Mouse (Mus musculus) neural tube, embryonic 13.5 days (tissue): ENCODE measurements around the gene Ano6. TPM values are rescaled to one million over a fixed set of nuclear protein-coding genes. Genes with fewer than 3 reads are reported as not detected.

Source experiments
- ATAC-seq: fragments of 200-750 bp; cut with Nextera tagmentation; 2 replicates; pipeline ENCODE4 v1.8.0; 2017; ENCODE audit warnings: low read depth, mild to moderate bottlenecking, moderate TSS enrichment, moderate library complexity
- H3K27ac ChIP-seq: fragments of 300-500 bp; sonication (generic); replicated peaks from 2 replicates; pipeline ENCODE4 v1.5.1; 2015; ENCODE audit warnings: moderate library complexity, mild to moderate bottlenecking, inconsistent platforms
- H3K27me3 ChIP-seq: fragments of 300-500 bp; sonication (generic); 2 replicates; pipeline ENCODE4 v1.6.1; 2015; ENCODE audit warnings: mild to moderate bottlenecking, inconsistent platforms
- H3K36me3 ChIP-seq: fragments of 300-500 bp; sonication (generic); 2 replicates; pipeline ENCODE4 v1.6.1; 2015; ENCODE audit warnings: mild to moderate bottlenecking, inconsistent platforms
- H3K4me1 ChIP-seq: fragments of 300-500 bp; sonication (generic); replicated peaks from 2 replicates; pipeline ENCODE4 v1.6.1; 2015; ENCODE audit warnings: inconsistent platforms
- H3K4me2 ChIP-seq: fragments of 300-500 bp; sonication (generic); 2 replicates; pipeline ENCODE4 v1.6.1; 2015; ENCODE audit warnings: inconsistent platforms, mild to moderate bottlenecking, moderate library complexity
- H3K4me3 ChIP-seq: fragments of 300-500 bp; sonication (generic); 2 replicates; pipeline ENCODE4 v1.5.1; 2015; ENCODE audit warnings: mild to moderate bottlenecking, inconsistent platforms
- H3K9ac ChIP-seq: fragments of 300-500 bp; sonication (generic); 2 replicates; pipeline ENCODE4 v1.6.1; 2015; ENCODE audit warnings: moderate library complexity, mild to moderate bottlenecking, inconsistent platforms
- H3K9me3 ChIP-seq: fragments of 300-500 bp; sonication (generic); 2 replicates; pipeline ENCODE4 v1.6.1; 2016; ENCODE audit warnings: inconsistent platforms
- WGBS: fragments of 180-500 bp; shearing (Covaris S2); methylation state at CpG from one replicate; pipeline ENCODE4 v1.1.7; 2015; 5-methylcytosine and 5-hydroxymethylcytosine counted together
- polyA plus RNA-seq: library from polyadenylated mRNA; unstranded; fragments of >200 nt; fragmentation: Nextera tagmentation; extraction: Ambion mirVana; gene quantifications from 2 replicates; pipeline ENCODE4 v1.2.1, GENCODE M21; 2015

The Ano6 gene
- polyA plus RNA-seq, 1 experiment from 2014 or later, result 30.2 TPM

GRCm38 (mm10) chr15:95917330-95917729 is 126.7 kb downstream of the Ano6 start:
- Histone ChIP-seq H3K36me3 (peaks cover 33% of the 10 kb centered on the region), H3K4me2 (no peak overlapping the region), H3K9me3 (no peaks in the 10 kb centered on the region), H3K4me1 (no peaks in the 10 kb centered on the region; the same call in 1 of the 2 replicates), H3K9ac (no peak overlapping the region), H3K4me3 (no peak overlapping the region), H3K27ac (no peak overlapping the region), H3K27me3 (no peaks in the 10 kb centered on the region)
- WGBS, result 92% methylated on average over 3 of the region's 3 CpGs
- ATAC-seq, result no peak

- no peaks in the 10 kb centered on the region for H3K9me3 ChIP-seq
- H3K4me2 ChIP-seq, result peak overlapping the region; percentile 9; the same call in 1 of the 2 replicates
- H3K27me3 ChIP-seq, result no peaks in the 10 kb centered on the region
- peaks cover 18% of the 10 kb centered on the region; the same call in 1 of the 2 replicates for H3K36me3 ChIP-seq
- 62% methylated on average over 9 of the region's 9 CpGs for WGBS
- ATAC-seq, result no peak
- peak overlapping the region; percentile 54 for H3K27ac ChIP-seq
- H3K4me1 ChIP-seq, result no peaks in the 10 kb centered on the region; the same call in 1 of the 2 replicates
- H3K4me3 ChIP-seq, result no peak overlapping the region
- no peak overlapping the region for H3K9ac ChIP-seq
These were observed 129.4 kb downstream of the Ano6 start for GRCm38 (mm10) chr15:95920047-95920446.

GRCm38 (mm10) chr15:95921072-95921471 is 130.4 kb downstream of the Ano6 start:
- Histone ChIP-seq H3K4me2 (no peak overlapping the region), H3K9ac (no peak overlapping the region), H3K9me3 (no peaks in the 10 kb centered on the region), H3K4me3 (no peak overlapping the region), H3K4me1 (no peaks in the 10 kb centered on the region; the same call in 1 of the 2 replicates), H3K27ac (no peak overlapping the region), H3K27me3 (no peaks in the 10 kb centered on the region), H3K36me3 (peaks cover 15% of the 10 kb centered on the region; the same call in 1 of the 2 replicates)
- ATAC-seq, result no peak
- WGBS, result 93% methylated on average over 3 of the region's 3 CpGs

GRCm38 (mm10) chr15:95921639-95922038 is 131.0 kb downstream of the Ano6 start:
- Histone ChIP-seq H3K27ac (no peak overlapping the region), H3K4me2 (no peak overlapping the region), H3K4me1 (no peaks in the 10 kb centered on the region; the same call in 1 of the 2 replicates), H3K27me3 (no peaks in the 10 kb centered on the region), H3K9me3 (no peaks in the 10 kb centered on the region), H3K4me3 (no peak overlapping the region), H3K36me3 (peaks cover 11% of the 10 kb centered on the region; the same call in 1 of the 2 replicates), H3K9ac (no peak overlapping the region)
- WGBS, result 95% methylated on average over 4 of the region's 4 CpGs
- no peak for ATAC-seq

- Histone ChIP-seq H3K4me1 (no peaks in the 10 kb centered on the region; the same call in 1 of the 2 replicates), H3K9ac (no peak overlapping the region), H3K36me3 (0 out of 2 replicates have a peak, but pooled peaks cover 10% of the 10 kb centered on the region), H3K9me3 (no peaks in the 10 kb centered on the region), H3K4me3 (no peak overlapping the region), H3K27me3 (no peaks in the 10 kb centered on the region), H3K4me2 (no peak overlapping the region), H3K27ac (no peak overlapping the region)
- 87% methylated on average over 6 of the region's 6 CpGs for whole genome bisulfite sequencing
- no peak for ATAC-seq
These were observed 131.9 kb downstream of the Ano6 start for GRCm38 (mm10) chr15:95922558-95922957.

- H3K4me2 ChIP-seq, result no peak overlapping the region
- no peak for ATAC-seq
- peaks cover 14% of the 10 kb centered on the region; the same call in 1 of the 2 replicates for H3K36me3 ChIP-seq
- 88% methylated on average over 8 of the region's 8 CpGs for WGBS
- no peak overlapping the region for H3K27ac ChIP-seq
- no peaks in the 10 kb centered on the region for H3K4me1 ChIP-seq
- no peaks in the 10 kb centered on the region for H3K27me3 ChIP-seq
- H3K4me3 ChIP-seq, result no peak overlapping the region
- H3K9me3 ChIP-seq, result 0 out of 2 replicates have a peak, but pooled peaks cover under 1% of the 10 kb centered on the region
- no peak overlapping the region for H3K9ac ChIP-seq
These were observed 134.8 kb downstream of the Ano6 start for GRCm38 (mm10) chr15:95925334-95925986.

- Histone ChIP-seq H3K27ac (no peak overlapping the region), H3K27me3 (no peaks in the 10 kb centered on the region), H3K4me3 (no peak overlapping the region), H3K9me3 (0 out of 2 replicates have a peak, but pooled peaks cover 3% of the 10 kb centered on the region), H3K36me3 (peaks cover 12% of the 10 kb centered on the region; the same call in 1 of the 2 replicates), H3K9ac (no peak overlapping the region), H3K4me1 (peaks cover 15% of the 10 kb centered on the region), H3K4me2 (no peak overlapping the region)
- ATAC-seq, result no peak
- 93% methylated on average over 6 of the region's 6 CpGs for WGBS
These were observed 138.4 kb downstream of the Ano6 start for GRCm38 (mm10) chr15:95929087-95929486.

DNA sequence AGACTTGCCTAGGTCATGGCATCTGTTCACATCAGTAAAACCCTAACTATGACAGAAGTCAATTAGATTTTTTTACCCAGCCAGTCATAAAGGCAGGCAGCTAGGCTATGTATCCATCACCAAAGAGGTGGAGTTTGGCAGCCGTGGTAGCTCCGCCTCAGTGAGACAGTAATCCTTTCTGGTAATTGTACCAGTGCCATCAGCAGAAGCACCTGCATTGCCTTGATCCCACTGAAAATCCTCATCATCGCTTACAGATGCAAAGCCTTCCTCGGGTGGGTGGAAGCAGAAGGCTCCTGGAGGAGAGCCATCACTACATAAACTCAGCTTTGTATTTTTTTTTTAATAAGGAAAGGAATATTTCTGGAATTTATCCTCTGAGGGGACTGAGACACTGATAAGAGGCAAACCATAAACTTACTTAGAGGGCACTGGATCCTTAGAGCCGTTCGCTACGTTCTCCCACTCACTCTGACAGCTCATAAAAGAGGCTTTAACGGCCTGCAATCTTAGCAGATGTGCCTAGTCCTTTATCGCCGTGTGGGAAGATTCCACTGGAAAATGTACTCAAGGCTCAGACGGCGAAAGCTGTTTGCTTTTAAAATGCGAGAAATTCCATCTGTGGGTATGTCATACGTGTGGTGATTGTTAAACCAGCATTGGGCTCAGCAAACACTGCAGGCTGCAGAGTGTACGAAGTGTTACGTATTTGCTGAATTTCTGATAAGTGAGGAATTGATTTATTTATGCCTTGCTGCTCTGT is 140.6 kb downstream of the Ano6 start:
- no peak for ATAC-seq
- 0 out of 2 replicates have a peak, but pooled peaks cover 3% of the 10 kb centered on the region for H3K9me3 ChIP-seq
- WGBS, result 52% methylated on average over 16 of the region's 16 CpGs
- no peak overlapping the region for H3K4me3 ChIP-seq
- peaks cover 12% of the 10 kb centered on the region; the same call in 1 of the 2 replicates for H3K36me3 ChIP-seq
- no peak overlapping the region for H3K9ac ChIP-seq
- H3K27me3 ChIP-seq, result no peaks in the 10 kb centered on the region
- peak overlapping the region; percentile 28; the same call in 1 of the 2 replicates for H3K27ac ChIP-seq
- H3K4me1 ChIP-seq, result peaks cover 21% of the 10 kb centered on the region
- no peak overlapping the region for H3K4me2 ChIP-seq

DNA sequence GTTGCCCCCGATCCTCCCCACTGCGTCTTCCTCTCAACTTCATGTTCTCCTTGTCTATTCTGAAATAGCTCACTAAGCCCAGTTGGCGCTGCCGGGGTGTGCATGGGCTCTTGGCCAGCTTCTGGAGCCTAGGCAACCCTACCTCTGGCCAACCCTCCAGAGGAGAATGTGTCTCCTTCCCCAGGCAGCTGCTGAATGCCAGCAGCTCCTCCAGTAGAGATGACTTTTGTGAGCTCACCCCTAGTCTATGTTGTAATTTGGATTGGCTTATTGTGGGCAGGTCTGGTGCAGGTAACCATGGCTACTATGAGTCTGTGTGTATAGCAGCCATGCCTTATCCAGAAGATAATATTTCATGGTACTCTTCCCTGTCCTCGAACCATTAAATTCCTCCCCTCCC is 141.7 kb downstream of the Ano6 start:
- H3K36me3 ChIP-seq, result peaks cover 12% of the 10 kb centered on the region; the same call in 1 of the 2 replicates
- H3K9ac ChIP-seq, result no peak overlapping the region
- WGBS, result 84% methylated on average over 5 of the region's 5 CpGs
- no peak overlapping the region for H3K4me3 ChIP-seq
- H3K4me1 ChIP-seq, result peaks cover 21% of the 10 kb centered on the region
- H3K4me2 ChIP-seq, result no peak overlapping the region
- no peak for ATAC-seq
- H3K9me3 ChIP-seq, result 0 out of 2 replicates have a peak, but pooled peaks cover 3% of the 10 kb centered on the region
- no peaks in the 10 kb centered on the region for H3K27me3 ChIP-seq
- H3K27ac ChIP-seq, result no peak overlapping the region

- peak; percentile 72; the same call in 1 of the 2 replicates for ATAC-seq
- Histone ChIP-seq H3K9ac (no peak overlapping the region), H3K9me3 (peaks cover 12% of the 10 kb centered on the region; the same call in 1 of the 2 replicates), H3K36me3 (peaks cover 28% of the 10 kb centered on the region), H3K4me2 (0 out of 2 replicates have a peak overlapping the region, but pooled peaks have one; percentile 5), H3K4me1 (peaks cover 21% of the 10 kb centered on the region), H3K27me3 (no peaks in the 10 kb centered on the region), H3K27ac (peak overlapping the region; percentile 28; the same call in 1 of the 2 replicates), H3K4me3 (no peak overlapping the region)
- 59% methylated on average over 11 of the region's 11 CpGs for WGBS
These were observed 144.5 kb downstream of the Ano6 start for GRCm38 (mm10) chr15:95935141-95935540.

- WGBS, result 63% methylated on average over 4 of the region's 4 CpGs
- Histone ChIP-seq H3K27me3 (no peaks in the 10 kb centered on the region), H3K9me3 (peaks cover 8% of the 10 kb centered on the region; the same call in 1 of the 2 replicates), H3K9ac (no peak overlapping the region), H3K4me1 (peaks cover 10% of the 10 kb centered on the region), H3K27ac (no peak overlapping the region), H3K36me3 (peaks cover 34% of the 10 kb centered on the region), H3K4me2 (no peak overlapping the region), H3K4me3 (no peak overlapping the region)
- ATAC-seq, result no peak
These were observed 152.8 kb downstream of the Ano6 start for GRCm38 (mm10) chr15:95943470-95943869.

DNA sequence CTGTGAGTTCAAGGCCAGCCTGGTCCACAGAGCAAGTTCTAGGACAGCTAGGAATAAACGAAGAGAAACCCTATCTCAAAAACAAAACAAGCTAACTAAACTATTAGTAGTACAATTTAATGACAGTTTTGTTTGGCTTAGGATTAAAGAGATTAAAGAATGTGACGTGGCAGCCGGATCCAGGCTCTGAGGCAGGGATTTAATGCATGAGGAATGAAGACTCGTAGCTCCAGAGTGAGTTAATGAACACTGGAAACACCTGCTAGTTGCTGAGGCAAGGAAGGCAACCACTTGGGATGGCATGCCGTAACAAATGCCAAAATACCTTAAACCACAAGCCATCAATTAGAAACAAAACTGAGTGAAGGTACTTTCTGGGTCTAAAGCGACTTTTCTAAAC is 153.7 kb downstream of the Ano6 start:
- no peak for ATAC-seq
- Histone ChIP-seq H3K9me3 (peaks cover 4% of the 10 kb centered on the region; the same call in 1 of the 2 replicates), H3K4me3 (no peak overlapping the region), H3K27ac (no peak overlapping the region), H3K9ac (no peak overlapping the region), H3K4me1 (peaks cover 10% of the 10 kb centered on the region), H3K4me2 (no peak overlapping the region), H3K27me3 (no peaks in the 10 kb centered on the region), H3K36me3 (peaks cover 34% of the 10 kb centered on the region)
- 87% methylated on average over 6 of the region's 6 CpGs for WGBS
